In the genomic region with DNA sequence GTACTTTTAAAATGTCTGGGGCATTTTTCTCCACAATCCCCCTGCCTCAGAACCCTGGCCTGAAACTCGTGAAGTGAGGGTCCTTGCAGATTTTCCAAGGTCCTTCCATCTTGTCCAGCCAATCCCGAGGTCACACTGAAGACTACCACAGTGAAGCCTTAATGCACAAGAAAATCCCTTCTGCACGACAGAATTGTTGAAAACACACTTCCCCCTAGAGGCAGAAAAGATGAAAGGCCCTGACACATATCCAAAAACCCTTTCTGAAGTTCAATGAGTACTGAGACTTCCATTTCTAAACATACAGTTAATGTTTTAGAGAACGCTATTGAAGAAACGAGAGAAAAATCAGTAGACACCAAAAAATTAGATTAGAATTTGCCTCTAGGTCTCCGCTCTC, we compare ENCODE assay signal across 11 mouse cellular contexts. TPM values are rescaled to one million over a fixed set of nuclear protein-coding genes. Genes with fewer than 3 reads are reported as not detected.
DNase-seq lines count a peak whose midpoint lies in the region; ATAC-seq lines count a peak whose summit lies in the region.
"Had no signal": no experiment of that assay in that cellular context is flagged by ENCODE, and none has a peak within 500 bp of the region (broad histone marks: within the 10 kb centered on the region; RNA-seq: fewer than 3 reads in every experiment).

No protein-coding gene starts in this region.

- DNase-seq in embryonic facial prominence, embryonic 11.5 days (ENCODE audit: low spot score) = peak; percentile 58
- DNase-seq in embryonic facial prominence, embryonic 10.5 days (ENCODE audit: low spot score) = no peak
- peak; percentile 15 for DNase-seq in kidney, postnatal 10 days
- peak; percentile 11 for DNase-seq in 416B (ENCODE audit: low read depth)
- peak; percentile 63 for DNase-seq in embryo, embryonic 10.5 days (ENCODE audit: low spot score)
- DNase-seq in spleen, postnatal 36 days (ENCODE audit: low spot score in 2 of 2) = no peak
- no peak for DNase-seq in thymus, postnatal 14 days
- DNase-seq: adrenal gland, adult 2 months; cerebellum, postnatal 36 days had no signal

- WGBS in embryonic facial prominence, embryonic 11.5 days = 44% methylated on average over 6 of the region's 6 CpGs
- WGBS in embryonic facial prominence, embryonic 10.5 days = 45% methylated on average over 6 of the region's 6 CpGs
- 46% methylated on average over 6 of the region's 6 CpGs for WGBS in kidney, embryonic 14.5 days

- H3K4me1 ChIP-seq in embryonic facial prominence, embryonic 11.5 days (ENCODE audit: control insufficient read depth, insufficient read depth, low read length) = no peaks in the 10 kb centered on the region; the same call in 1 of the 2 replicates
- peaks cover 27% of the 10 kb centered on the region for H3K4me1 ChIP-seq in embryonic facial prominence, embryonic 10.5 days
- H3K4me1 ChIP-seq in kidney, embryonic 14.5 days (ENCODE audit: control insufficient read depth, insufficient read depth, low read length) = peaks cover 3% of the 10 kb centered on the region; the same call in 1 of the 2 replicates

- H3K9ac ChIP-seq in embryonic facial prominence, embryonic 11.5 days (replicated peaks; ENCODE audit: low read length) = no peak overlapping the region
- no peak overlapping the region for H3K9ac ChIP-seq in kidney, embryonic 14.5 days (ENCODE audit: low read depth, low read length)

- peaks cover 10% of the 10 kb centered on the region for H3K27me3 ChIP-seq in embryonic facial prominence, embryonic 11.5 days (ENCODE audit: control insufficient read depth, insufficient read depth, low read length)
- H3K27me3 ChIP-seq in embryonic facial prominence, embryonic 10.5 days (replicated peaks; ENCODE audit: low read depth, poor library complexity, severe bottlenecking) = peaks cover 38% of the 10 kb centered on the region
- peaks cover 12% of the 10 kb centered on the region for H3K27me3 ChIP-seq in kidney, embryonic 14.5 days (ENCODE audit: control insufficient read depth, insufficient read depth, low read length)

- no peak overlapping the region for H3K4me3 ChIP-seq in embryonic facial prominence, embryonic 11.5 days (ENCODE audit: low read depth, low read length)
- H3K4me3 ChIP-seq in embryonic facial prominence, embryonic 10.5 days = no peak overlapping the region
- H3K4me3 ChIP-seq in kidney, embryonic 14.5 days (ENCODE audit: low read length) = no peak overlapping the region
- H3K4me3 ChIP-seq: megakaryocyte, embryonic 14.5 days had no signal

- H3K36me3 ChIP-seq in embryonic facial prominence, embryonic 11.5 days (replicated peaks; ENCODE audit: control insufficient read depth, insufficient read depth, low read depth, low read length) = no peaks in the 10 kb centered on the region
- no peaks in the 10 kb centered on the region for H3K36me3 ChIP-seq in embryonic facial prominence, embryonic 10.5 days (replicated peaks)
- H3K36me3 ChIP-seq in kidney, embryonic 14.5 days (ENCODE audit: control insufficient read depth, insufficient read depth, low read length) = no peaks in the 10 kb centered on the region

- no peak overlapping the region for H3K27ac ChIP-seq in embryonic facial prominence, embryonic 11.5 days (replicated peaks; ENCODE audit: low read depth, low read length)
- no peak overlapping the region for H3K27ac ChIP-seq in embryonic facial prominence, embryonic 10.5 days (replicated peaks)
- H3K27ac ChIP-seq in kidney, embryonic 14.5 days (ENCODE audit: low read depth, low read length) = no peak overlapping the region

- H3K9me3 ChIP-seq in embryonic facial prominence, embryonic 11.5 days (replicated peaks; ENCODE audit: control insufficient read depth, low read length) = no peaks in the 10 kb centered on the region
- H3K9me3 ChIP-seq in embryonic facial prominence, embryonic 10.5 days = no peaks in the 10 kb centered on the region
- no peaks in the 10 kb centered on the region for H3K9me3 ChIP-seq in kidney, embryonic 14.5 days (ENCODE audit: control insufficient read depth, low read length)
- H3K9me3 ChIP-seq: megakaryocyte, embryonic 14.5 days had no signal

- no peak overlapping the region for H3K4me2 ChIP-seq in embryonic facial prominence, embryonic 11.5 days (ENCODE audit: low read depth, low read length)
- H3K4me2 ChIP-seq in kidney, embryonic 14.5 days (replicated peaks; ENCODE audit: low read depth, low read length) = no peak overlapping the region

- ATAC-seq in embryonic facial prominence, embryonic 11.5 days (replicated peaks; ENCODE audit: insufficient number of reproducible peaks, low FRiP score, low TSS enrichment, low read depth) = no peak
- ATAC-seq in kidney, embryonic 14.5 days (ENCODE audit: low FRiP score, low TSS enrichment) = no peak

RNA-seq across cellular contexts. Expression of a gene that starts 2.8 kb away (rescaled TPM):
- polyA plus RNA-seq in embryonic facial prominence, embryonic 11.5 days (2014; fragmentation: Nextera tagmentation; extraction: Ambion mirVana) = 5.3 and 5.4 TPM in 2 replicates
- 3.9 and 4.4 TPM in 2 replicates for polyA plus RNA-seq in embryonic facial prominence, embryonic 10.5 days (2016; fragmentation: Nextera tagmentation; extraction: Ambion mirVana)
- polyA plus RNA-seq in kidney, embryonic 14.5 days (2014; fragmentation: Nextera tagmentation; extraction: Ambion mirVana) = 5.6 and 8.1 TPM in 2 replicates

Comparison
In these comparisons a context has a peak if more than half of its experiments do, and no peak if none do; other contexts are left out.
1. DNase-seq: peak in embryonic facial prominence, embryonic 11.5 days (single experiment), kidney, postnatal 10 days (single experiment), 416B (single experiment) and embryo, embryonic 10.5 days (single experiment); none in embryonic facial prominence, embryonic 10.5 days (single experiment), spleen, postnatal 36 days (0 of 2) and thymus, postnatal 14 days (single experiment).